Mouse (Mus musculus) kidney, adult 2 months (tissue): ENCODE measurements around the gene Gm21887.
"Not testable (repeated sequence)": the region's sequence is repeated elsewhere in the genome, so short reads cannot be mapped to it uniquely, and the experiment has no call there.

ENCODE experiments used
- CTCF ChIP-seq: fragments of 200-500 bp; conservative IDR thresholded peaks from 2 replicates; pipeline ENCODE4 v1.5.1; 2011; ENCODE audit warnings: low read depth, mild to moderate bottlenecking, control low read depth, low read length, moderate library complexity, mixed read lengths; ENCODE audit not compliant: insufficient read depth, insufficient read length
- POLR2A ChIP-seq: fragments of 200-500 bp; IDR thresholded peaks from one replicate; pipeline ENCODE4 v1.6.1; 2011; ENCODE audit warnings: low read depth, low read length, control low read depth

DNA sequence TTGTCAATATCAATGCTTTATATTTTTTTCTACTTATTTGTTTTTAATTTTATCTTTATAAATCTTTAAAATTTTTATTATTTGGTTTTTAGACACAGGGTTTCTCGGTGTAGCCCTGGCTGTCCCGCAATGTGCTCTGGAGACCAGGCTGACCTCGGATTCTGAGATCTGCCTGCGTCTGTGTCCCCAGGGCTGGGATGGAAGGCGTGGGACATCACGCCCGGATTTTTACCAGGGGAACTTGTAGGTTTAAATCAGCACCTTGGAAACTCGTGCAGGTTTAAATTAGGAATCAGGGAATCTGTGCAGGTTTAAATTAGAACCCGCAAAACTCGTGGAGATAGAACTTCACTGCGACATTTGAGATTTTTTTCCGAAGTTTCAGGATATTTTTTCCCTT is 11.7 kb downstream of the Gm21887 start:
- TF ChIP-seq CTCF, POLR2A: not testable (repeated sequence)
